Mouse (Mus musculus) liver, postnatal 0 days (tissue): ENCODE data around the gene Gm20390. TPM values are rescaled to one million over a fixed set of nuclear protein-coding genes. Genes with fewer than 3 reads are reported as not detected.

Experiments
- ATAC-seq: fragments of 200-750 bp; cut with Nextera tagmentation; 2 replicates; pipeline ENCODE4 v1.8.0; 2017; ENCODE audit warnings: mild to moderate bottlenecking, moderate library complexity
- DNase-seq: peaks from one replicate; pipeline ENCODE4 v3.0.0-alpha.2; 2016
- H3K27ac ChIP-seq: fragments of 300-500 bp; sonication (generic); 2 replicates; pipeline ENCODE4 v1.5.1; 2014; ENCODE audit warnings: antibody characterized with exemption, moderate library complexity, mild to moderate bottlenecking, low read depth
- H3K27me3 ChIP-seq: fragments of 300-500 bp; sonication (generic); 2 replicates; pipeline ENCODE4 v1.6.1; 2014; ENCODE audit warnings: low read length, control low read depth, mixed read lengths; ENCODE audit not compliant: insufficient read depth
- H3K36me3 ChIP-seq: fragments of 300-500 bp; sonication (generic); replicated peaks from 2 replicates; pipeline ENCODE4 v1.6.1; 2014; ENCODE audit warnings: mild to moderate bottlenecking, control low read depth, low read length, moderate library complexity, mixed read lengths; ENCODE audit not compliant: insufficient read depth
- H3K4me1 ChIP-seq: fragments of 300-500 bp; sonication (generic); 2 replicates; pipeline ENCODE4 v1.6.1; 2014; ENCODE audit warnings: antibody characterized with exemption, mild to moderate bottlenecking, control low read depth; ENCODE audit not compliant: insufficient read depth
- H3K4me2 ChIP-seq: fragments of 300-500 bp; sonication (generic); 2 replicates; pipeline ENCODE4 v1.6.1; 2014; ENCODE audit warnings: low read depth, mild to moderate bottlenecking, low read length, moderate library complexity, mixed read lengths
- H3K4me3 ChIP-seq: fragments of 300-500 bp; sonication (generic); 2 replicates; pipeline ENCODE4 v1.5.1; 2014; ENCODE audit warnings: low read depth, low read length
- H3K9ac ChIP-seq: fragments of 300-500 bp; sonication (generic); replicated peaks from 2 replicates; pipeline ENCODE4 v1.6.1; 2014; ENCODE audit warnings: mild to moderate bottlenecking, moderate library complexity
- H3K9me3 ChIP-seq: fragments of 300-500 bp; sonication (generic); 2 replicates; pipeline ENCODE4 v1.6.1; 2016; ENCODE audit warnings: mild to moderate bottlenecking, control low read depth, low read length, mixed read lengths
- CTCF ChIP-seq: sonication (generic); IDR thresholded peaks from 2 replicates; pipeline ENCODE4 v1.5.1; 2016; ENCODE audit warnings: antibody characterized with exemption, low read depth
- EP300 ChIP-seq: IDR thresholded peaks from 2 replicates; pipeline ENCODE4 v1.6.1; 2016; ENCODE audit warnings: antibody characterized with exemption, low read depth, mild to moderate bottlenecking
- WGBS: fragments of 180-500 bp; shearing (Covaris S2); extraction: QIAGEN DNeasy Blood & Tissue Kit; methylation state at CpG from one replicate; pipeline ENCODE4 v1.1.7; 2014; ENCODE audit not compliant: insufficient replicate concordance; 5-methylcytosine and 5-hydroxymethylcytosine counted together
- polyA plus RNA-seq: library from polyadenylated mRNA; unstranded; fragments of >200 nt; fragmentation: Nextera tagmentation; extraction: Ambion mirVana; gene quantifications from 2 replicates; pipeline ENCODE4 v1.2.1, GENCODE M21; 2015

Gm20390 gene
- polyA plus RNA-seq, 1 experiment from 2014 or later, result 158 TPM

DNA sequence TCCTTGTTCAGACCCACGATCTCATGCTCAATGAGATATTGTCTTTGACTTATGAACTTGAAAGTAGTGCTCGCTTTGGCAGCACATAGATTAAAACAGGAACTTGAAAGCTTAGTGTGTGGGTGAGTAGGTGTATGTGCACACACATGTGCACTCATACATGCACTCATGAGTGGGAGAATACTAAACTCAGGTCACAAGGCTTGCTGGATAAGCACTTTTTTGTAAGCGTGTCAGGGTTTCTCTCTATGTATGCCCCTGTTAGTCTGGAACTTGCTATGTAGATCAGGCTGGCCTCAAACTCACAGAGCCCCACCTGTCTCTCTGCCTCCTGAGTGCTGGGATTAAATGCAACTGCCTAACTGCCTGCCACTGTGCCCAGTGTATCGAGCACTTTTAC is 18.9 kb upstream of the Gm20390 start:
- ATAC-seq (no peak), DNase-seq (no peak)
- Histone ChIP-seq H3K36me3 (no peaks in the 10 kb centered on the region), H3K9ac (no peak overlapping the region), H3K4me2 (no peak overlapping the region), H3K27me3 (no peaks in the 10 kb centered on the region), H3K27ac (peak overlapping the region; percentile 85), H3K9me3 (no peaks in the 10 kb centered on the region), H3K4me3 (no peak overlapping the region), H3K4me1 (0 out of 2 replicates have a peak, but pooled peaks cover 5% of the 10 kb centered on the region)
- 75% methylated on average over 4 of the region's 4 CpGs for WGBS
- no peak for TF ChIP-seq CTCF
- no peak for TF ChIP-seq EP300

DNA sequence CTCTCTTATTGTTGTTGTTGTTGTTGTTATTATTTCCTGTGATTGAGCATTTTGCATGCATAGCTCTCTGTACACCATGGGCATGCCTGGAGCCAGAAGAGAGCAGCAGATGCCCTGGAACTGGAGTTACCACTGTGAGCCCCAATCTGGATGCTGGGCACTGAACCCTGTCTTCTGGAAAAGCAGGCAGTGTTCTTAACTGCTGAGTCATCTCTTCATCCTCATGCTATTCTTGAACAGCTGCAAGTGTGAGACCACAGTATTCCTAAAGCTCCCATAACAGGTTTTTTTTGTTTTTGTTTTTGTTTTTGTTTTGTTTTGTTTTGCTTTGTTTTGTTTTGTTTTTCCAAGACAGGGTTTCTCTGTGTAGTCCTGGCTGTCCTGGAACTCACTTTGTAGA is 18.2 kb upstream of the Gm20390 start:
- Histone ChIP-seq H3K27ac (no peak overlapping the region), H3K4me3 (no peak overlapping the region), H3K9ac (no peak overlapping the region), H3K9me3 (no peaks in the 10 kb centered on the region), H3K4me2 (no peak overlapping the region), H3K27me3 (no peaks in the 10 kb centered on the region), H3K4me1 (0 out of 2 replicates have a peak, but pooled peaks cover 5% of the 10 kb centered on the region), H3K36me3 (no peaks in the 10 kb centered on the region)
- TF ChIP-seq CTCF (no peak), EP300 (no peak)
- ATAC-seq (no peak), DNase-seq (no peak)

DNA sequence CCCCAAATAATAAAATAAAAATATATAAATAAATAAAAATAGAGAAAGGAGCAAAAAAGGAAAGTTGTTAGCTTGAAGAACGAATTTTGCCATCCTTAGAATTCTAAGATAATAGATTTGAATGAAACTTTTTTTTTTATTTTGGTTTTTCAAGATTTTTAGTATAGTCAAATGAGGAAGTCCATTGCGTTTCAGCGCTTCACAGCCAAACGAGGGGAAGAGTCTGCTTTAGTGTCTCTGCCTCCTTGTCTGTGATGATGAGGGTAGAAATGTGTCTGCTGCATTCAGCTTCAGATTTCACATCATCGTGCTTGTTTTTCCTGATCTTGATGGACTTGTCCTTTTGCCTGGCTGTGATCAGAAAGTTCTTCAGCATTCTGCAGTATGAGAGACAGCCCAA is 17.2 kb upstream of the Gm20390 start:
- no peak overlapping the region for H3K27ac ChIP-seq
- H3K9me3 ChIP-seq, result no peaks in the 10 kb centered on the region
- TF ChIP-seq EP300, result no peak
- TF ChIP-seq CTCF, result no peak
- H3K9ac ChIP-seq, result no peak overlapping the region
- H3K4me2 ChIP-seq, result no peak overlapping the region
- no peak for ATAC-seq
- no peak for DNase-seq
- H3K36me3 ChIP-seq, result no peaks in the 10 kb centered on the region
- no peak overlapping the region for H3K4me3 ChIP-seq
- no peaks in the 10 kb centered on the region for H3K27me3 ChIP-seq
- H3K4me1 ChIP-seq, result 0 out of 2 replicates have a peak, but pooled peaks cover 5% of the 10 kb centered on the region
- WGBS, result 67% methylated on average over 5 of the region's 5 CpGs

DNA sequence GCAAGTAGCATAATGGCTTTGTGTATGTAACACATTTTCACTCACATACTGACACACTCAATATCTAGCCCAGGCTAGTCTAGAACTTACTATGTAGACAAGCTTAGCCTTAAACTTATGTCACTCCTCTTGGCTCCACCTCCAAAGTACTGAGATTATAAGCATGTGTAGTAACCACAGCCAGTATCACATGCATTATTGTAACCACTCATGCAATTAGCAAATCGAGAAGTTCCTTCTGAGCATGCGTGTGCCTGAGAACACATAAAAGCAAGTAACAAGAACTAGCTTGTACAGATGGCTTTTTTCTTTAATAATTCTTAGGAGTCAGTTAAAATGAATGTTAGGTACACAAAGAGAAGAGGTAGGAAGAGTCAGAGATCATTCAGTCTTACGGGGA is 16.5 kb upstream of the Gm20390 start:
- no peaks in the 10 kb centered on the region for H3K9me3 ChIP-seq
- no peak overlapping the region for H3K9ac ChIP-seq
- no peak overlapping the region for H3K4me3 ChIP-seq
- WGBS, result 82% methylated on average over 3 of the region's 3 CpGs
- H3K27me3 ChIP-seq, result no peaks in the 10 kb centered on the region
- no peak overlapping the region for H3K4me2 ChIP-seq
- no peak overlapping the region for H3K27ac ChIP-seq
- H3K4me1 ChIP-seq, result 0 out of 2 replicates have a peak, but pooled peaks cover 5% of the 10 kb centered on the region
- H3K36me3 ChIP-seq, result no peaks in the 10 kb centered on the region
- no peak for ATAC-seq
- TF ChIP-seq EP300, result no peak
- TF ChIP-seq CTCF, result no peak
- DNase-seq, result no peak

DNA sequence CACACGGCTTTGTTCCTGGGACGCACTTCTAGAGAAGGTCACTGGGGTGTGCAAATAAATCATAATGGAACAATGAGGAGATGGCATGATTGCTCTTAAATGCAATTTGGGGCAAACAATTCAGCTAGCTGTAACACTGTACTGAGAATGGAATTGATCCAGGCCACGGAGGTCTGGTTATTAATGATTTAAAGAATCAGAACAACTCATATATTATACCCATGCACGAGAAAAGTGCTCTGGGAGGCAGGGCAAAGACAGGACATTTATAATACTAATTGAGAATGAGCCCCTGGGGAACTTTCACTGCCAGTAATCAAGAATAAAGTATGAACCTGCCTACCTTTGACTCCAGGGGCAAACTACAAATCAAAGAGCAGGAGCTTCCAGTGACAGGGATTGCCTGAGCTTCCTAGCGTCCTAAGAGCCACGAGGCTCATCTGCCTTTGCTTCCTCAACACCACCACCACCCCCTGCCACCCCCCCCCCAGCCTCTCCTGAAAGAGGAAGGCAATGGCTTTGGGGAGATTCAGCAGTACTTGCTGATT is 11.5 kb upstream of the Gm20390 start:
- TF ChIP-seq EP300, result no peak
- no peak for TF ChIP-seq CTCF
- Histone ChIP-seq H3K27me3 (no peaks in the 10 kb centered on the region), H3K9me3 (no peaks in the 10 kb centered on the region), H3K4me3 (no peak overlapping the region), H3K27ac (no peak overlapping the region), H3K9ac (no peak overlapping the region), H3K36me3 (no peaks in the 10 kb centered on the region), H3K4me2 (no peak overlapping the region), H3K4me1 (no peaks in the 10 kb centered on the region)
- no peak for ATAC-seq
- WGBS, result 54% methylated on average over 6 of the region's 6 CpGs
- DNase-seq, result no peak

DNA sequence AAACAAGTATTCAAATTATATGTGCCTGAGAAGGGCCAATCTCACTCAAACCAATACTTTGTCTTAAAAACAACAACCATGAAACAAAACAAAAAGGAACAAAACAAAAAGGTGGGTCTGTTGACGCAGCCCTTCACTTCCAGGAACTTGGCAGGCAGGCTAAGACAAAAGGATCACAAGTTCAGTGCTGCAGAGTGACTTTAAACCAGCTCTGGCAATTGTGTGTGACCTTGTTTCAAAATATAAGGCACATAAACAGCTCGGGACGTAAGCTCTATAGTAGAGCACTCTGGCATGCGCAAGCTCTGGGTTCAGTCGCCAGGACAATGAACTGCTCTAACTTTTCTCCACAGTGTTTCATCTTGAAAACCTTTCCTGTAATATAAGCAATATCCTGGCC is 4.9 kb upstream of the Gm20390 start:
- ATAC-seq (no peak), DNase-seq (no peak)
- no peaks in the 10 kb centered on the region for H3K9me3 ChIP-seq
- no peak for TF ChIP-seq EP300
- H3K4me2 ChIP-seq, result no peak overlapping the region
- 83% methylated on average over 5 of the region's 5 CpGs for WGBS
- no peaks in the 10 kb centered on the region for H3K36me3 ChIP-seq
- H3K4me1 ChIP-seq, result no peaks in the 10 kb centered on the region
- no peak overlapping the region for H3K27ac ChIP-seq
- H3K4me3 ChIP-seq, result no peak overlapping the region
- H3K27me3 ChIP-seq, result no peaks in the 10 kb centered on the region
- H3K9ac ChIP-seq, result no peak overlapping the region

DNA sequence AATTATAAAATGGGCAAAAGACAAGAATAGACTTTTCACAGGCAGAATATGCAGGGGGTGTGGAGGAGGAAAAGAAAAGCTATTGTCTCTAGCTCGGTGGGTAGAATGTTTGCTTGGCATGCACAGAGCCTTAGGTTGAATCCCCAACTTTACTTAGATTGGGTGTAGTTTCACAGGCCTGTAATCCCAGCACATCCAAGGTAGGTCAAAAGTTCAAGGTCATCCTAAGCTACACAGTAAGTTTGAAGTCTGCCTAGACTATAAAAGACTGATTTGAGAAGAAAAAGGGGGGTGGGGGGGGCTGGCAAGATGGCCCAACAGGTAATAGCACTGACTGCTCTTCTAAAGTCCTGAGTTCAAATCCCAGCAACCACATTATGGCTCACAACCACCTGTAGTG is 1.7 kb upstream of the Gm20390 start:
- TF ChIP-seq EP300 (no peak), CTCF (no peak)
- peaks cover 6% of the 10 kb centered on the region for H3K4me1 ChIP-seq

More for the DNA sequence above, 1.7 kb upstream of the Gm20390 start:
- DNase-seq (no peak), ATAC-seq (no peak)
- Histone ChIP-seq H3K27me3 (no peaks in the 10 kb centered on the region), H3K9ac (no peak overlapping the region), H3K9me3 (no peaks in the 10 kb centered on the region), H3K36me3 (peaks cover 11% of the 10 kb centered on the region), H3K4me2 (no peak overlapping the region), H3K4me3 (no peak overlapping the region), H3K27ac (no peak overlapping the region)
- 67% methylated on average over 1 of the region's 1 CpGs for WGBS
